ENCODE assay signal across 9 mouse cellular contexts in genomic region chr15:86015860-86016541, GRCm38 (mm10). TPM values are rescaled to one million over a fixed set of nuclear protein-coding genes. Genes with fewer than 3 reads are reported as not detected.
DNase-seq lines count a peak whose midpoint lies in the region; ATAC-seq lines count a peak whose summit lies in the region.
"Had no signal": no experiment of that assay in that cellular context is flagged by ENCODE, and none has a peak within 500 bp of the region (broad histone marks: within the 10 kb centered on the region; RNA-seq: fewer than 3 reads in every experiment).

No protein-coding gene starts in this region.

- no peak for DNase-seq in frontal cortex, postnatal 10 days (ENCODE audit: low spot score in 2 of 2)
- DNase-seq in right cerebral cortex, adult 18-20 months: peak; percentile 52
- no peak for DNase-seq in right cerebral cortex, postnatal 4 days
- DNase-seq in testis, postnatal 10 days (ENCODE audit: low spot score): peak; percentile 60
- DNase-seq in cerebellum, adult 8-10 months: no peak
- DNase-seq in cerebellum, adult 9-10 months: no peak
- DNase-seq: cerebellum, postnatal 14 days had no signal

- peak; percentile 64; the same call in 1 of the 2 replicates for ATAC-seq in frontal cortex, adult (ENCODE audit: low TSS enrichment)
- ATAC-seq in hematopoietic stem cell, adult 5-6 weeks (replicated peaks in 1 of 2; ENCODE audit: insufficient read depth in 1 of 2, low FRiP score in 2 of 2, low TSS enrichment in 1 of 2, low read depth in 1 of 2, poor library complexity in 2 of 2, severe bottlenecking in 2 of 2): peak; percentile 19 to 34; a peak in 1 of 4 replicates

RNA-seq across cellular contexts. Expression of gene Celsr1, which starts 17.6 kb away (rescaled TPM):
- 3.0 and 7.9 TPM in 2 replicates for total RNA-seq in hematopoietic stem cell, adult 5-6 weeks (2017)

RNA-seq across cellular contexts. Expression of gene Gramd4, which starts 41.5 kb away (rescaled TPM):
- 37.6 and 66.4 TPM in 2 replicates for total RNA-seq in hematopoietic stem cell, adult 5-6 weeks (2017)

Comparison
In these comparisons a context has a peak if more than half of its experiments do, and no peak if none do; other contexts are left out.
1. DNase-seq: peak in right cerebral cortex, adult 18-20 months (single experiment) and testis, postnatal 10 days (single experiment); none in frontal cortex, postnatal 10 days (0 of 2), right cerebral cortex, postnatal 4 days (single experiment), cerebellum, adult 8-10 months (single experiment) and cerebellum, adult 9-10 months (single experiment).